Mouse (Mus musculus): ENCODE results near the gene Leprot. TPM values are rescaled to one million over a fixed set of nuclear protein-coding genes. Genes with fewer than 3 reads are reported as not detected.

The Leprot gene
- 40.5 and 45.3 TPM in 2 replicates for polyA plus RNA-seq (2012; rRNA removed)

DNA sequence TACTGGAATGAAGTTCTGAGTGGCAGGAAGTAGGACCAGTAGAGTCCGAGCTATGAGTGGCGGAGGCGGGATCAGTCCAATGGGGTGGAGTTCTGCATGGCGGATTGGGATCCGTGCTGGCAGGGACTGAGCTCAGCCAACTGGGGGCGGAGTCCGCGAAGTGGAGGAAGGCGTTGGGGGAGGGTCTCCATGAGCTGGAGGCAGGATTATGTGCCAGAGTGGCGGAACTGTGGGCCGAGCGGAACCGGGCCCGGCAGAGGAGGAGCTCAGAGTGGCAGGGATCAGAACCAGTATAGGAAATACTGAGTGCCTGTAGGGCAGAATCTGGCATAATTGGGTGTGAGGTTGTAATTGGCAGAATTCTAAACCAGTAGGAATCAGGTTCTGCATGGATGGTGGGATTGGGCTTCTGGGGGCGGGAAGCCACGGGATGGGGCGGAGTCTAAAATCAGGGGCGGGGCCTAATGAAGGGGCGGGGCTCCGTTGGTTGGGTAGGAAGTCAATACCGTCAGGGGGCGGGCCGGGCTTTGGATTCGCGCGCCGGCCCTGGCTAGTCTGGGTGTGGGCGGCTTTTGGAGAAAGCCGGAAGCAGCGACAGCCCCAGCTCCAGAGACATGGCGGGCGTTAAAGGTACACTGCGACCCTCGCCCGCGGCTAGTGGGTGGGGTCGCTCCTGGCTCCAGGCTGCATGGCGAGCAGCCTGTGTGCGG lies at the start of gene Leprot:
Gene Leprot (plus strand): TSS at position 523 of the 710 bp plus-strand sequence.

Other genes starting within 250 kb of the Leprot start
- gene Ak4, start 228.4 kb upstream of the Leprot start, polyA plus RNA-seq (2012; rRNA removed) = 5.7 and 7.4 TPM in 2 replicates
- gene Dnajc6, start 151.1 kb upstream of the Leprot start, polyA plus RNA-seq (2012; rRNA removed) = 0.11 and 0.16 TPM in 2 replicates
- gene Lepr, start 69.7 kb downstream of the Leprot start, polyA plus RNA-seq (2012; rRNA removed) = 0.37 and 0.50 TPM in 2 replicates
- gene B020004J07Rik, start 196.3 kb downstream of the Leprot start, polyA plus RNA-seq (2012; rRNA removed) = not detected in 2 replicates
- not detected in 2 replicates for gene C130073F10Rik, start 246.1 kb downstream of the Leprot start, polyA plus RNA-seq (2012; rRNA removed)

Data from liver, embryonic 14 days (tissue).